Mouse (Mus musculus) MEL (cell line): ENCODE data around the gene Ston2. TPM values are rescaled to one million over a fixed set of nuclear protein-coding genes. Genes with fewer than 3 reads are reported as not detected.

Source experiments
- DNase-seq: peaks from one replicate; pipeline ENCODE4 v3.0.0; 2011; ENCODE audit warnings: low read depth, low spot score
- H3K27ac ChIP-seq: 2 replicates; pipeline ENCODE4 v1.5.1; 2012; ENCODE audit warnings: low read depth, mild to moderate bottlenecking, control low read depth, low read length, moderate library complexity; ENCODE audit not compliant: control insufficient read depth
- H3K27me3 ChIP-seq, 2 experiments: fragments of 150-350 bp in 1 of 2; sonication (generic) in 1 of 2; 2 replicates each; pipeline ENCODE4 v1.6.1; 2012; ENCODE audit warnings: low read length in 2 of 2, mild to moderate bottlenecking in 2 of 2, improper control_type of control experiment in 1 of 2, moderate library complexity in 1 of 2; ENCODE audit not compliant: insufficient read depth in 2 of 2, control insufficient read depth in 1 of 2
- H3K36me3 ChIP-seq, 2 experiments: 2 replicates each; pipeline ENCODE4 v1.6.1; 2012 to 2014; ENCODE audit warnings: low read length in 2 of 2, improper control_type of control experiment in 1 of 2, inconsistent platforms in 1 of 2, mild to moderate bottlenecking in 1 of 2; ENCODE audit not compliant: insufficient read depth in 2 of 2, control insufficient read depth in 1 of 2
- H3K4me1 ChIP-seq, 2 experiments: fragments of 150-350 bp in 1 of 2; sonication (generic) in 1 of 2; 2 replicates each; pipeline ENCODE4 v1.6.1; 2012; ENCODE audit warnings: low read length in 2 of 2, improper control_type of control experiment in 1 of 2, mild to moderate bottlenecking in 1 of 2; ENCODE audit not compliant: insufficient read depth in 2 of 2, control insufficient read depth in 1 of 2
- H3K4me3 ChIP-seq, 2 experiments: fragments of 150-350 bp in 1 of 2; sonication (generic) in 1 of 2; 2 replicates each; pipeline ENCODE4 v1.5.1; 2012; ENCODE audit warnings: low read depth in 2 of 2, low read length in 2 of 2, mild to moderate bottlenecking in 2 of 2, moderate library complexity in 2 of 2, control low read depth in 1 of 2, improper control_type of control experiment in 1 of 2; ENCODE audit not compliant: control insufficient read depth in 1 of 2, insufficient read depth in 1 of 2
- H3K79me2 ChIP-seq: 2 replicates; pipeline ENCODE4 v1.6.1; 2012; ENCODE audit warnings: mild to moderate bottlenecking, low read length, moderate library complexity; ENCODE audit not compliant: control insufficient read depth, poor library complexity, insufficient read depth
- H3K9ac ChIP-seq: 2 replicates; pipeline ENCODE4 v1.6.1; 2012; ENCODE audit warnings: low read depth, mild to moderate bottlenecking, control low read depth, low read length, moderate library complexity; ENCODE audit not compliant: control insufficient read depth, poor library complexity, severe bottlenecking
- H3K9me3 ChIP-seq: fragments of 150-350 bp; sonication (generic); replicated peaks from 2 replicates; pipeline ENCODE4 v1.6.1; 2012; ENCODE audit warnings: mild to moderate bottlenecking, low read length, improper control_type of control experiment, moderate library complexity; ENCODE audit not compliant: insufficient read depth
- CTCF ChIP-seq, 3 experiments: IDR thresholded peaks in 2 of 3; conservative IDR thresholded peaks in 1 of 3; 2 replicates each; pipeline ENCODE4 v1.5.1; 2011 to 2012; ENCODE audit warnings: low read length in 3 of 3, low read depth in 2 of 3, mild to moderate bottlenecking in 2 of 3, improper control_type of control experiment in 1 of 3, inconsistent platforms in 1 of 3, mixed read lengths in 1 of 3, moderate library complexity in 1 of 3; ENCODE audit not compliant: control insufficient read depth in 1 of 3, insufficient read depth in 1 of 3, poor library complexity in 1 of 3, severe bottlenecking in 1 of 3
- E2F4 ChIP-seq: IDR thresholded peaks from 2 replicates; pipeline ENCODE4 v1.6.1; 2011; ENCODE audit warnings: low read depth, low read length, improper control_type of control experiment, borderline replicate concordance
- ETS1 ChIP-seq: IDR thresholded peaks from 2 replicates; pipeline ENCODE4 v1.6.1; 2012; ENCODE audit warnings: low read depth, mild to moderate bottlenecking, inconsistent platforms, low read length, improper control_type of control experiment, moderate library complexity
- GABPA ChIP-seq: IDR thresholded peaks from 2 replicates; pipeline ENCODE4 v1.6.1; 2012; ENCODE audit warnings: low read depth, mild to moderate bottlenecking, inconsistent platforms, low read length, improper control_type of control experiment, moderate library complexity
- GATA1 ChIP-seq: IDR thresholded peaks from 2 replicates; pipeline ENCODE4 v1.6.1; 2011; ENCODE audit warnings: low read depth, low read length, improper control_type of control experiment
- JUND ChIP-seq: IDR thresholded peaks from 2 replicates; pipeline ENCODE4 v1.6.1; 2011; ENCODE audit warnings: low read depth, mild to moderate bottlenecking, improper control_type of control experiment, low read length
- KAT2A ChIP-seq: conservative IDR thresholded peaks from 2 replicates; pipeline ENCODE4 v1.6.1; 2012; ENCODE audit warnings: low read depth, low read length, improper control_type of control experiment, inconsistent platforms
- MAFK ChIP-seq: IDR thresholded peaks from 2 replicates; pipeline ENCODE4 v1.6.1; 2011; ENCODE audit warnings: low read depth, mild to moderate bottlenecking, low read length, improper control_type of control experiment, borderline replicate concordance
- MAX ChIP-seq: IDR thresholded peaks from 2 replicates; pipeline ENCODE4 v1.6.1; 2011; ENCODE audit warnings: low read length, improper control_type of control experiment
- MAZ ChIP-seq: IDR thresholded peaks from 2 replicates; pipeline ENCODE4 v1.6.1; 2012; ENCODE audit warnings: low read depth, mild to moderate bottlenecking, inconsistent platforms, low read length, improper control_type of control experiment
- MEF2A ChIP-seq: IDR thresholded peaks from 2 replicates; pipeline ENCODE4 v1.6.1; 2014; ENCODE audit warnings: low read depth, mild to moderate bottlenecking, inconsistent platforms, low read length, improper control_type of control experiment; ENCODE audit not compliant: poor library complexity, insufficient replicate concordance, severe bottlenecking; ENCODE audit errors: extremely low read depth
- MYB ChIP-seq: IDR thresholded peaks from 2 replicates; pipeline ENCODE4 v1.6.1; 2011; ENCODE audit warnings: mild to moderate bottlenecking, low read depth, low read length, improper control_type of control experiment
- MYC ChIP-seq: IDR thresholded peaks from 2 replicates; pipeline ENCODE4 v1.6.1; 2011; ENCODE audit warnings: low read depth, mild to moderate bottlenecking, low read length, improper control_type of control experiment, moderate library complexity
- POLR2A ChIP-seq, 2 experiments: IDR thresholded peaks; 2 replicates each; pipeline ENCODE4 v1.6.1; 2011 to 2012; ENCODE audit warnings: low read length in 2 of 2, mild to moderate bottlenecking in 2 of 2, control low read depth in 1 of 2, improper control_type of control experiment in 1 of 2, low read depth in 1 of 2, moderate library complexity in 1 of 2; ENCODE audit not compliant: control insufficient read depth in 1 of 2, insufficient read depth in 1 of 2, poor library complexity in 1 of 2
- POLR2AphosphoS2 ChIP-seq: IDR thresholded peaks from 2 replicates; pipeline ENCODE4 v1.6.1; 2011; ENCODE audit warnings: low read length, improper control_type of control experiment
- POLR2AphosphoS5 ChIP-seq: IDR thresholded peaks from 2 replicates; pipeline ENCODE4 v1.6.1; 2012; ENCODE audit warnings: low read depth, borderline replicate concordance, mild to moderate bottlenecking, inconsistent platforms, low read length, moderate library complexity, mixed read lengths
- RAD21 ChIP-seq: IDR thresholded peaks from 2 replicates; pipeline ENCODE4 v1.6.1; 2011; ENCODE audit warnings: mild to moderate bottlenecking, low read depth, low read length, improper control_type of control experiment
- SIN3A ChIP-seq: IDR thresholded peaks from 2 replicates; pipeline ENCODE4 v1.6.1; 2012; ENCODE audit warnings: low read length, improper control_type of control experiment, inconsistent platforms
- TCF12 ChIP-seq: IDR thresholded peaks from 2 replicates; pipeline ENCODE4 v1.6.1; 2014; ENCODE audit warnings: low read depth, mild to moderate bottlenecking, inconsistent platforms, low read length, improper control_type of control experiment, moderate library complexity
- UBTF ChIP-seq: IDR thresholded peaks from 2 replicates; pipeline ENCODE4 v1.6.1; 2012; ENCODE audit warnings: low read depth, mild to moderate bottlenecking, inconsistent platforms, low read length, improper control_type of control experiment, moderate library complexity, borderline replicate concordance; ENCODE audit not compliant: insufficient read depth
- USF1 ChIP-seq: IDR thresholded peaks from 2 replicates; pipeline ENCODE4 v1.6.1; 2014; ENCODE audit warnings: low read depth, mild to moderate bottlenecking, inconsistent platforms, low read length, improper control_type of control experiment, moderate library complexity
- USF2 ChIP-seq, 2 experiments: IDR thresholded peaks; 2 replicates each; pipeline ENCODE4 v1.6.1; 2011 to 2012; ENCODE audit warnings: improper control_type of control experiment in 2 of 2, low read length in 2 of 2, borderline replicate concordance in 1 of 2, inconsistent platforms in 1 of 2, low read depth in 1 of 2, mild to moderate bottlenecking in 1 of 2; ENCODE audit not compliant: insufficient read depth in 1 of 2
- ZC3H11A ChIP-seq: IDR thresholded peaks from 2 replicates; pipeline ENCODE4 v1.6.1; 2012; ENCODE audit warnings: low read depth, mild to moderate bottlenecking, inconsistent platforms, low read length, improper control_type of control experiment
- ZKSCAN1 ChIP-seq: IDR thresholded peaks from 2 replicates; pipeline ENCODE4 v1.6.1; 2012; ENCODE audit warnings: low read depth, mild to moderate bottlenecking, inconsistent platforms, low read length, improper control_type of control experiment, moderate library complexity
- ZMIZ1 ChIP-seq: IDR thresholded peaks from 2 replicates; pipeline ENCODE4 v1.6.1; 2012; ENCODE audit warnings: low read depth, mild to moderate bottlenecking, inconsistent platforms, low read length, improper control_type of control experiment, moderate library complexity
- ZNF384 ChIP-seq: IDR thresholded peaks from 2 replicates; pipeline ENCODE4 v1.6.1; 2012; ENCODE audit warnings: low read depth, mild to moderate bottlenecking, inconsistent platforms, low read length, improper control_type of control experiment
- polyA plus RNA-seq, 2 experiments: library from polyadenylated mRNA; stranded (reverse) in 1 of 2; unstranded in 1 of 2; fragments of >175 nt in 1 of 2; fragments of >200 nt in 1 of 2; gene quantifications; 2 replicates each; pipeline versions ENCODE4 v1.2.1 to v1.2.4; 2012; ENCODE audit warnings: low replicate concordance in 2 of 2, low read depth in 1 of 2; ENCODE audit not compliant: insufficient read length in 2 of 2, insufficient read depth in 1 of 2, missing spikeins in 1 of 2
- total RNA-seq: library from RNA; depleted of rRNA; stranded (reverse); fragments of 300-350 nt; gene quantifications from 2 replicates; pipeline ENCODE4 v1.2.3, GENCODE M21; 2012

Gene Ston2
- total and polyA plus RNA-seq, 3 experiments = not detected

GRCm38 (mm10) chr12:91804262-91804661, 16.1 kb upstream of the Ston2 start:
- no peak overlapping the region for H3K4me3 ChIP-seq
- peaks cover 5 to 13% of the 10 kb centered on the region in 2 experiments; a peak in 3 of 4 replicates for H3K4me1 ChIP-seq
- H3K27me3 ChIP-seq = no peaks in the 10 kb centered on the region
- peaks cover 2 to 8% of the 10 kb centered on the region in 2 experiments; a peak in 3 of 4 replicates for H3K36me3 ChIP-seq
- H3K79me2 ChIP-seq = no peaks in the 10 kb centered on the region
- TF ChIP-seq ZKSCAN1 (no peak), POLR2AphosphoS2 (no peak), POLR2A (IDR thresholded peaks at IDR 0.05; ENCODE audit: control insufficient read depth in 1 of 2, insufficient read depth in 1 of 2, low read depth in 1 of 2, low read length in 2 of 2, poor library complexity in 1 of 2) (no peak), MAZ (no peak), GABPA (no peak), TCF12 (no peak), ZC3H11A (no peak), ZNF384 (no peak), USF2 (IDR thresholded peaks at IDR 0.05; ENCODE audit: borderline replicate concordance in 1 of 2, insufficient read depth in 1 of 2, low read depth in 1 of 2, low read length in 2 of 2) (no peak), MYB (no peak), MAX (no peak), MAFK (no peak), USF1 (no peak), POLR2AphosphoS5 (no peak), MYC (no peak), RAD21 (no peak), JUND (no peak)
- H3K27ac ChIP-seq = no peak overlapping the region
- H3K9ac ChIP-seq = no peak overlapping the region
- no peaks in the 10 kb centered on the region for H3K9me3 ChIP-seq
- DNase-seq = no peak

GRCm38 (mm10) chr12:91803207-91803932, 15.2 kb upstream of the Ston2 start:
- no peak overlapping the region for H3K9ac ChIP-seq
- H3K79me2 ChIP-seq = no peaks in the 10 kb centered on the region
- H3K4me3 ChIP-seq = no peak overlapping the region
- H3K9me3 ChIP-seq = no peaks in the 10 kb centered on the region
- peaks cover 5 to 19% of the 10 kb centered on the region in 2 experiments; a peak in 3 of 4 replicates for H3K4me1 ChIP-seq
- TF ChIP-seq CTCF (IDR thresholded peaks at IDR 0.05 in 2 of 3, conservative IDR thresholded peaks at IDR 0.05 in 1 of 3; ENCODE audit: control insufficient read depth in 1 of 3, insufficient read depth in 1 of 3, low read depth in 2 of 3, low read length in 3 of 3, poor library complexity in 1 of 3, severe bottlenecking in 1 of 3) (no peak), E2F4 (no peak), MEF2A (no peak), ZKSCAN1 (no peak), ZMIZ1 (no peak), ZNF384 (no peak), USF1 (no peak), SIN3A (no peak), JUND (no peak), UBTF (no peak), MYB (no peak), MAZ (no peak), ETS1 (no peak), TCF12 (no peak), GATA1 (no peak), KAT2A (no peak)
- TF ChIP-seq, all 39 proteins: peak for 0
- Histone ChIP-seq H3K27me3 (no peaks in the 10 kb centered on the region), H3K27ac (no peak overlapping the region), H3K36me3 (peaks cover 0 to 12% of the 10 kb centered on the region in 2 experiments; a peak in 3 of 4 replicates)
- no peak for DNase-seq
